Mouse (Mus musculus): Measurements from ENCODE around the gene Borcs6. TPM values are rescaled to one million over a fixed set of nuclear protein-coding genes. Genes with fewer than 3 reads are reported as not detected.
A peak's percentile ranks its signal among the peaks of the same experiment; 100 is the strongest.
"Not testable (repeated sequence)": the region's sequence is repeated elsewhere in the genome, so short reads cannot be mapped to it uniquely, and the experiment has no call there.

The Borcs6 gene
- 5.3 and 5.9 TPM in 2 replicates for polyA plus RNA-seq (2016; fragmentation: Nextera tagmentation; extraction: Ambion mirVana)

- peak within 1 kb of the TSS; percentile 89 for H3K27ac ChIP-seq (replicated peaks)
- WGBS, result under 1% methylated on average over 64 of the region's 64 CpGs
Observed at GRCm38 (mm10) chr11:69059357-69059974, at the start of gene Borcs6. Gene Borcs6 (plus strand): TSS chr11:69059717.

GRCm38 (mm10) chr11:69010400-69011323 is 48.9 kb upstream of the Borcs6 start:
- no peak overlapping the region for H3K4me3 ChIP-seq
- H3K27ac ChIP-seq (replicated peaks), result no peak overlapping the region
- H3K36me3 ChIP-seq (replicated peaks), result peaks cover 6% of the 10 kb centered on the region
- H3K27me3 ChIP-seq (replicated peaks; ENCODE audit: low read depth, poor library complexity, severe bottlenecking), result no peaks in the 10 kb centered on the region
- no peaks in the 10 kb centered on the region for H3K9me3 ChIP-seq
- peaks cover 28% of the 10 kb centered on the region for H3K4me1 ChIP-seq
- 89% methylated on average over 15 of the region's 15 CpGs for WGBS
- no peak for DNase-seq (ENCODE audit: low spot score)

More at GRCm38 (mm10) chr11:69059357-69059974, at the start of gene Borcs6:
- Histone ChIP-seq H3K27me3 (replicated peaks; ENCODE audit: low read depth, poor library complexity, severe bottlenecking) (peaks cover 9% of the 10 kb centered on the region), H3K9me3 (no peaks in the 10 kb centered on the region), H3K4me1 (peaks cover 37% of the 10 kb centered on the region), H3K36me3 (replicated peaks) (peaks cover 3% of the 10 kb centered on the region), H3K4me3 (peak within 1 kb of the TSS; percentile 90)
- DNase-seq (ENCODE audit: low spot score), result peak; percentile 98

GRCm38 (mm10) chr11:69011445-69011844 is 48.1 kb upstream of the Borcs6 start:
- peak overlapping the region; percentile 83 for H3K27ac ChIP-seq (replicated peaks)
- WGBS, result 74% methylated on average over 2 of the region's 2 CpGs

GRCm38 (mm10) chr11:69012071-69012601 is 47.4 kb upstream of the Borcs6 start:
- Histone ChIP-seq H3K4me1 (peaks cover 30% of the 10 kb centered on the region), H3K27ac (replicated peaks) (peak overlapping the region; percentile 83), H3K36me3 (replicated peaks) (no peaks in the 10 kb centered on the region), H3K4me3 (peak overlapping the region; percentile 66), H3K27me3 (replicated peaks; ENCODE audit: low read depth, poor library complexity, severe bottlenecking) (no peaks in the 10 kb centered on the region), H3K9me3 (no peaks in the 10 kb centered on the region)
- 2% methylated on average over 18 of the region's 18 CpGs for WGBS
- peak; percentile 89 for DNase-seq (ENCODE audit: low spot score)

More at GRCm38 (mm10) chr11:69011445-69011844, 48.1 kb upstream of the Borcs6 start:
- not testable (repeated sequence) for DNase-seq (ENCODE audit: low spot score); H3K27me3 ChIP-seq (replicated peaks; ENCODE audit: low read depth, poor library complexity, severe bottlenecking); H3K36me3 ChIP-seq (replicated peaks); H3K9me3 ChIP-seq
- Histone ChIP-seq H3K4me3 (peak overlapping the region; percentile 66), H3K4me1 (peaks cover 28% of the 10 kb centered on the region)

GRCm38 (mm10) chr11:69015644-69016441 is 43.7 kb upstream of the Borcs6 start, which contains the start of gene Ctc1:
Gene Ctc1 (plus strand): TSS chr11:69015911.
- DNase-seq (ENCODE audit: low spot score), result peak; percentile 95
- H3K36me3 ChIP-seq (replicated peaks), result peaks cover 11% of the 10 kb centered on the region
- no peaks in the 10 kb centered on the region for H3K9me3 ChIP-seq
- H3K27me3 ChIP-seq (replicated peaks; ENCODE audit: low read depth, poor library complexity, severe bottlenecking), result no peaks in the 10 kb centered on the region
- peak within 1 kb of the TSS; percentile 80 for H3K4me3 ChIP-seq
- peaks cover 23% of the 10 kb centered on the region for H3K4me1 ChIP-seq
- H3K27ac ChIP-seq (replicated peaks), result peak within 1 kb of the TSS; percentile 98
- WGBS, result 4% methylated on average over 38 of the region's 38 CpGs

- no peak for DNase-seq (ENCODE audit: low spot score)
- Histone ChIP-seq H3K4me3 (peak overlapping the region; percentile 80), H3K4me1 (peaks cover 15% of the 10 kb centered on the region), H3K36me3 (replicated peaks) (peaks cover 20% of the 10 kb centered on the region), H3K9me3 (no peaks in the 10 kb centered on the region), H3K27ac (replicated peaks) (peak overlapping the region; percentile 98), H3K27me3 (replicated peaks; ENCODE audit: low read depth, poor library complexity, severe bottlenecking) (no peaks in the 10 kb centered on the region)
- WGBS, result 67% methylated on average over 3 of the region's 3 CpGs
Observed at GRCm38 (mm10) chr11:69016755-69017154, 42.8 kb upstream of the Borcs6 start.

- no peak overlapping the region for H3K27ac ChIP-seq (replicated peaks)
- H3K4me3 ChIP-seq, result no peak overlapping the region
- H3K9me3 ChIP-seq, result no peaks in the 10 kb centered on the region
- H3K36me3 ChIP-seq (replicated peaks), result peaks cover 59% of the 10 kb centered on the region
- no peaks in the 10 kb centered on the region for H3K27me3 ChIP-seq (replicated peaks; ENCODE audit: low read depth, poor library complexity, severe bottlenecking)
- no peak for DNase-seq (ENCODE audit: low spot score)
- peaks cover 8% of the 10 kb centered on the region for H3K4me1 ChIP-seq
Observed at GRCm38 (mm10) chr11:69020691-69021090, 38.8 kb upstream of the Borcs6 start.

- Histone ChIP-seq H3K9me3 (no peaks in the 10 kb centered on the region), H3K4me1 (no peaks in the 10 kb centered on the region), H3K4me3 (no peak overlapping the region), H3K27me3 (replicated peaks; ENCODE audit: low read depth, poor library complexity, severe bottlenecking) (no peaks in the 10 kb centered on the region), H3K36me3 (replicated peaks) (peaks cover 100% of the 10 kb centered on the region), H3K27ac (replicated peaks) (no peak overlapping the region)
- 82% methylated on average over 3 of the region's 3 CpGs for WGBS
- no peak for DNase-seq (ENCODE audit: low spot score)
Observed at GRCm38 (mm10) chr11:69026562-69026961, 33.0 kb upstream of the Borcs6 start.

GRCm38 (mm10) chr11:69028805-69029204 is 30.7 kb upstream of the Borcs6 start:
- Histone ChIP-seq H3K36me3 (replicated peaks) (peaks cover 100% of the 10 kb centered on the region), H3K4me1 (no peaks in the 10 kb centered on the region), H3K9me3 (no peaks in the 10 kb centered on the region), H3K4me3 (no peak overlapping the region), H3K27ac (replicated peaks) (no peak overlapping the region), H3K27me3 (replicated peaks; ENCODE audit: low read depth, poor library complexity, severe bottlenecking) (no peaks in the 10 kb centered on the region)
- DNase-seq (ENCODE audit: low spot score), result no peak
- WGBS, result 64% methylated on average over 2 of the region's 2 CpGs

GRCm38 (mm10) chr11:69033552-69033951 is 26.0 kb upstream of the Borcs6 start:
- H3K27ac ChIP-seq (replicated peaks), result no peak overlapping the region
- H3K27me3 ChIP-seq (replicated peaks; ENCODE audit: low read depth, poor library complexity, severe bottlenecking), result no peaks in the 10 kb centered on the region
- H3K36me3 ChIP-seq (replicated peaks), result peaks cover 80% of the 10 kb centered on the region
- H3K9me3 ChIP-seq, result no peaks in the 10 kb centered on the region
- H3K4me1 ChIP-seq, result peaks cover 21% of the 10 kb centered on the region
- 70% methylated on average over 9 of the region's 9 CpGs for WGBS
- no peak for DNase-seq (ENCODE audit: low spot score)
- no peak overlapping the region for H3K4me3 ChIP-seq

- 93% methylated on average over 3 of the region's 3 CpGs for WGBS
- Histone ChIP-seq H3K9me3 (no peaks in the 10 kb centered on the region), H3K27ac (replicated peaks) (no peak overlapping the region), H3K4me3 (no peak overlapping the region), H3K36me3 (replicated peaks) (peaks cover 70% of the 10 kb centered on the region), H3K27me3 (replicated peaks; ENCODE audit: low read depth, poor library complexity, severe bottlenecking) (no peaks in the 10 kb centered on the region), H3K4me1 (peaks cover 31% of the 10 kb centered on the region)
- DNase-seq (ENCODE audit: low spot score), result no peak
Observed at GRCm38 (mm10) chr11:69034585-69034984, 24.9 kb upstream of the Borcs6 start.

GRCm38 (mm10) chr11:69035411-69035810 is 24.1 kb upstream of the Borcs6 start:
- Histone ChIP-seq H3K27ac (replicated peaks) (peak overlapping the region; percentile 79), H3K4me3 (peak overlapping the region; percentile 77)
- 79% methylated on average over 9 of the region's 9 CpGs for WGBS

More at GRCm38 (mm10) chr11:69035411-69035810, 24.1 kb upstream of the Borcs6 start:
- peaks cover 61% of the 10 kb centered on the region for H3K36me3 ChIP-seq (replicated peaks)
- no peak for DNase-seq (ENCODE audit: low spot score)
- peaks cover 33% of the 10 kb centered on the region for H3K4me1 ChIP-seq
- no peaks in the 10 kb centered on the region for H3K9me3 ChIP-seq
- no peaks in the 10 kb centered on the region for H3K27me3 ChIP-seq (replicated peaks; ENCODE audit: low read depth, poor library complexity, severe bottlenecking)
